Mouse (Mus musculus) midbrain, embryonic 12.5 days (tissue): ENCODE data around the gene Hddc2. TPM values are rescaled to one million over a fixed set of nuclear protein-coding genes. Genes with fewer than 3 reads are reported as not detected.
"Not testable (repeated sequence)": the region's sequence is repeated elsewhere in the genome, so short reads cannot be mapped to it uniquely, and the experiment has no call there.

ENCODE experiments used
- ATAC-seq: fragments of 200-750 bp; cut with Nextera tagmentation; 2 replicates; pipeline ENCODE4 v1.8.0; 2017; ENCODE audit warnings: low read depth, moderate TSS enrichment, moderate library complexity; ENCODE audit not compliant: low FRiP score
- H3K27ac ChIP-seq: fragments of 300-500 bp; sonication (generic); replicated peaks from 2 replicates; pipeline ENCODE4 v1.5.1; 2016; ENCODE audit warnings: mild to moderate bottlenecking
- H3K27me3 ChIP-seq: fragments of 300-500 bp; sonication (generic); 2 replicates; pipeline ENCODE4 v1.6.1; 2016; ENCODE audit warnings: mild to moderate bottlenecking
- H3K36me3 ChIP-seq: fragments of 300-500 bp; sonication (generic); 2 replicates; pipeline ENCODE4 v1.6.1; 2016
- H3K4me1 ChIP-seq: fragments of 300-500 bp; sonication (generic); 2 replicates; pipeline ENCODE4 v1.6.1; 2016
- H3K4me2 ChIP-seq: fragments of 300-500 bp; sonication (generic); replicated peaks from 2 replicates; pipeline ENCODE4 v1.6.1; 2016; ENCODE audit warnings: mild to moderate bottlenecking, moderate library complexity
- H3K4me3 ChIP-seq: fragments of 300-500 bp; sonication (generic); 2 replicates; pipeline ENCODE4 v1.5.1; 2016; ENCODE audit warnings: mild to moderate bottlenecking
- H3K9ac ChIP-seq: fragments of 300-500 bp; sonication (generic); replicated peaks from 2 replicates; pipeline ENCODE4 v1.6.1; 2016; ENCODE audit warnings: mild to moderate bottlenecking, moderate library complexity
- H3K9me3 ChIP-seq: fragments of 300-500 bp; sonication (generic); 2 replicates; pipeline ENCODE4 v1.6.1; 2016; ENCODE audit warnings: mild to moderate bottlenecking
- WGBS: fragments of 180-500 bp; shearing (Covaris S2); methylation state at CpG from one replicate; pipeline ENCODE4 v1.1.7; 2016; 5-methylcytosine and 5-hydroxymethylcytosine counted together
- polyA plus RNA-seq: library from polyadenylated mRNA; unstranded; fragments of >200 nt; fragmentation: Nextera tagmentation; extraction: Ambion mirVana; gene quantifications from 2 replicates; pipeline ENCODE4 v1.2.1, GENCODE M21; 2016

The Hddc2 gene
- polyA plus RNA-seq, 1 experiment from 2014 or later, result 55.6 TPM

- ATAC-seq, result no peak
- Histone ChIP-seq H3K36me3 (no peaks in the 10 kb centered on the region), H3K4me2 (no peak overlapping the region), H3K9ac (no peak overlapping the region), H3K4me1 (no peaks in the 10 kb centered on the region), H3K4me3 (no peak overlapping the region), H3K9me3 (no peaks in the 10 kb centered on the region), H3K27ac (no peak overlapping the region), H3K27me3 (no peaks in the 10 kb centered on the region)
- 84% methylated on average over 4 of the region's 4 CpGs for WGBS
Observed at GRCm38 (mm10) chr10:31359749-31360148, 46.6 kb downstream of the Hddc2 start.

- ATAC-seq, result 0 out of 2 replicates have a peak, but pooled peaks have one; percentile 27
- not testable (repeated sequence) for H3K4me1 ChIP-seq, H3K27me3 ChIP-seq, H3K9ac ChIP-seq, H3K4me2 ChIP-seq, H3K4me3 ChIP-seq, H3K9me3 ChIP-seq, H3K36me3 ChIP-seq, H3K27ac ChIP-seq
- 16% methylated on average over 4 of the region's 5 CpGs for WGBS
Observed at GRCm38 (mm10) chr10:31370200-31370599, 57.0 kb downstream of the Hddc2 start.

Other genes starting within 250 kb of the Hddc2 start
- 16.9 and 29.2 TPM in 2 replicates for gene Tpd52l1, start 132.6 kb downstream of the Hddc2 start, polyA plus RNA-seq